Comparison of ENCODE assay signal across 8 mouse cellular contexts in the genomic region with DNA sequence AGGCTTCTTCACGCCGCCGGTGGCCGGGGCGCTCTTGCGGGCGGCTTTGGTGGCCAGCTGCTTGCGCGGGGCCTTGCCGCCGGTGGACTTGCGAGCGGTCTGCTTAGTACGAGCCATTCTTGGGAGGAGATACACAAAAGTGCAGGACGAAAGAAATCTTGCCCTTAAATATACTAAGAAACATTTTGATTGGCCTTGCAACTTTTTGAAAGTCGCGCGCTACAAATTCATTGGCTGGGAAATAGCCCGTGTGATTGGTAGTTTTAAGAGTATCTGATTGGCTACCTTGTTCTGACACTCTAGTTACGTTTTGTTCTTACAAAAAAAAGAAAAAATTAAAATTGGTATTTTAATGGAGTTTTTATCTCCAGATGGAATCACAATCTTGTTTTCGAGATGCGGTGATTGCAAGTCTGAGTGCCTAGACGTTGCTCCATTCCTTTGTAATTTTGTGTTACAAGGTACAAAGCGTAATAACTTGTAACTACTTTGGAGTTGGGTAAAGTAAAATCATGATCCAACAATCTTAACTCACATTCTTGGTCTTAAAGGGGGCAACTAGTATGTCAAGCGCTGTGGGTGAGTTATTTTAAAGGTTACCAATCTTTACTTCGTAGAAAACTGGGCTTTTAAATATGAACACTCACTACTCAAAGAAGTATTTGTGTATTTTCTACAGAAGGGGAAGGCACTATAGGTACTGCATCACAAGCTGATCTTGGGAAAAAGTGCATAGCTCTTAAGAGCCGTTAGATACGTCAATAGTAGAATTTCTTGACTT. TPM values are rescaled to one million over a fixed set of nuclear protein-coding genes. Genes with fewer than 3 reads are reported as not detected.
DNase-seq lines count a peak whose midpoint lies in the region; ATAC-seq and TF ChIP-seq lines count a peak whose summit lies in the region.

A gene (minus strand): TSS at position 222 of the 781 bp plus-strand sequence.

- H3K9ac ChIP-seq in CH12.LX (ENCODE audit: insufficient read depth, low read depth) = peak within 1 kb of the TSS; percentile 99
- H3K9ac ChIP-seq in heart, embryonic 15.5 days = peak within 1 kb of the TSS; percentile 65
- H3K9ac ChIP-seq in liver, embryonic 16.5 days (ENCODE audit: low read depth, low read length) = peak within 1 kb of the TSS; percentile 86
- peak within 1 kb of the TSS; percentile 61 for H3K9ac ChIP-seq in neural tube, embryonic 13.5 days

- H3K27me3 ChIP-seq in CH12.LX (replicated peaks) = no peaks in the 10 kb centered on the region
- H3K27me3 ChIP-seq in forebrain, embryonic 10.5 days (ENCODE audit: poor library complexity, severe bottlenecking) = no peaks in the 10 kb centered on the region
- no peaks in the 10 kb centered on the region for H3K27me3 ChIP-seq in heart, embryonic 15.5 days
- H3K27me3 ChIP-seq in liver, embryonic 16.5 days (ENCODE audit: control insufficient read depth, insufficient read depth, low read depth, low read length) = no peaks in the 10 kb centered on the region
- H3K27me3 ChIP-seq in neural tube, embryonic 13.5 days = no peaks in the 10 kb centered on the region

- peak within 1 kb of the TSS; percentile 74; the same call in 1 of the 2 replicates for H3K4me2 ChIP-seq in CH12.LX (ENCODE audit: insufficient read depth, low read depth, poor library complexity, severe bottlenecking)
- peak within 1 kb of the TSS; percentile 70 for H3K4me2 ChIP-seq in heart, embryonic 15.5 days
- H3K4me2 ChIP-seq in liver, embryonic 16.5 days (ENCODE audit: low read depth, low read length) = peak within 1 kb of the TSS; percentile 76
- H3K4me2 ChIP-seq in neural tube, embryonic 13.5 days = peak within 1 kb of the TSS; percentile 71

- dilution Hi-C loops in CH12.LX (cut with MboI; ENCODE audit: extremely low pct_ligation_motif_present, extremely low pct_unique_long_range_greater_than_20kb, low sequenced_read_pairs) = loop anchor here (10.0 kb wide), 1 partner anchor 51 kb away; a partner anchor contains a TSS

- peak; percentile 53 for ATAC-seq in heart, embryonic 15.5 days (replicated peaks; ENCODE audit: insufficient number of reproducible peaks, insufficient read depth, low FRiP score, low read depth)
- peak; percentile 56 for ATAC-seq in liver, embryonic 16.5 days (ENCODE audit: low read depth)
- peak; percentile 57 for ATAC-seq in neural tube, embryonic 13.5 days (ENCODE audit: low read depth)

- WGBS in forebrain, embryonic 10.5 days = under 1% methylated on average over 24 of the region's 28 CpGs
- WGBS in heart, embryonic 15.5 days = under 1% methylated on average over 24 of the region's 28 CpGs
- 1% methylated on average over 23 of the region's 28 CpGs for WGBS in liver, embryonic 16.5 days (ENCODE audit: insufficient replicate concordance)
- under 1% methylated on average over 25 of the region's 28 CpGs for WGBS in neural tube, embryonic 13.5 days

- peak; percentile 96 for TF ChIP-seq POLR2A in CH12.LX (IDR thresholded peaks at IDR 0.05; ENCODE audit: low read depth, low read length)

- no peaks in the 10 kb centered on the region for H3K9me3 ChIP-seq in CH12.LX (replicated peaks; ENCODE audit: low read length)
- no peaks in the 10 kb centered on the region for H3K9me3 ChIP-seq in forebrain, embryonic 10.5 days
- no peaks in the 10 kb centered on the region for H3K9me3 ChIP-seq in heart, embryonic 15.5 days (replicated peaks)
- no peaks in the 10 kb centered on the region for H3K9me3 ChIP-seq in liver, embryonic 16.5 days (replicated peaks; ENCODE audit: control insufficient read depth, low read length)
- no peaks in the 10 kb centered on the region for H3K9me3 ChIP-seq in neural tube, embryonic 13.5 days

- no peaks in the 10 kb centered on the region for H3K36me3 ChIP-seq in CH12.LX (replicated peaks in 1 of 2; ENCODE audit: control insufficient read depth in 1 of 2, insufficient read depth in 1 of 2, low read length in 1 of 2)
- H3K36me3 ChIP-seq in forebrain, embryonic 10.5 days (replicated peaks) = no peaks in the 10 kb centered on the region
- H3K36me3 ChIP-seq in heart, embryonic 15.5 days = no peaks in the 10 kb centered on the region
- no peaks in the 10 kb centered on the region for H3K36me3 ChIP-seq in liver, embryonic 16.5 days (ENCODE audit: control insufficient read depth, insufficient read depth)
- H3K36me3 ChIP-seq in neural tube, embryonic 13.5 days = no peaks in the 10 kb centered on the region

- H3K4me3 ChIP-seq in CH12.LX (replicated peaks in 1 of 3; ENCODE audit: low read depth in 2 of 3, low read length in 2 of 3, poor library complexity in 1 of 3) = peak within 1 kb of the TSS; percentile 13 to 49 (median 49)
- peak within 1 kb of the TSS; percentile 58 for H3K4me3 ChIP-seq in forebrain, embryonic 10.5 days
- peak within 1 kb of the TSS; percentile 49 for H3K4me3 ChIP-seq in heart, embryonic 15.5 days
- H3K4me3 ChIP-seq in liver, embryonic 16.5 days (ENCODE audit: low read depth, low read length) = peak within 1 kb of the TSS; percentile 66
- H3K4me3 ChIP-seq in neural tube, embryonic 13.5 days = peak within 1 kb of the TSS; percentile 41

- no peak for TF ChIP-seq CTCF in CH12.LX (conservative IDR thresholded peaks at IDR 0.05 in 1 of 2, IDR thresholded peaks at IDR 0.05 in 1 of 2; ENCODE audit: low read depth in 2 of 2, low read length in 2 of 2)

- no peaks in the 10 kb centered on the region for H3K79me2 ChIP-seq in CH12.LX (replicated peaks; ENCODE audit: control insufficient read depth, extremely low read depth, insufficient read depth, poor library complexity, severe bottlenecking)

- peaks cover 3 to 45% of the 10 kb centered on the region in 2 experiments; a peak in 3 of 4 replicates for H3K4me1 ChIP-seq in CH12.LX (ENCODE audit: control insufficient read depth in 1 of 2, insufficient read depth in 2 of 2)
- peaks cover 43% of the 10 kb centered on the region for H3K4me1 ChIP-seq in forebrain, embryonic 10.5 days
- H3K4me1 ChIP-seq in heart, embryonic 15.5 days (replicated peaks) = peaks cover 26% of the 10 kb centered on the region
- H3K4me1 ChIP-seq in liver, embryonic 16.5 days (ENCODE audit: control insufficient read depth, low read depth, low read length) = peaks cover 36% of the 10 kb centered on the region
- peaks cover 26% of the 10 kb centered on the region for H3K4me1 ChIP-seq in neural tube, embryonic 13.5 days (replicated peaks)

- no peak for TF ChIP-seq EP300 in CH12.LX (IDR thresholded peaks at IDR 0.05; ENCODE audit: low read length)

- H3K27ac ChIP-seq in CH12.LX (ENCODE audit: insufficient read depth, low read depth) = peak within 1 kb of the TSS; percentile 93
- H3K27ac ChIP-seq in forebrain, embryonic 10.5 days = peak within 1 kb of the TSS; percentile 98
- H3K27ac ChIP-seq in heart, embryonic 15.5 days = peak within 1 kb of the TSS; percentile 99
- peak within 1 kb of the TSS; percentile 100 for H3K27ac ChIP-seq in liver, embryonic 16.5 days (ENCODE audit: low read length)
- peak within 1 kb of the TSS; percentile 95 for H3K27ac ChIP-seq in neural tube, embryonic 13.5 days (replicated peaks)

- no peak for TF ChIP-seq RAD21 in CH12.LX (IDR thresholded peaks at IDR 0.05; ENCODE audit: low read depth, low read length)

- DNase-seq in CH12.LX (ENCODE audit: extremely low read depth) = peak; percentile 95
- peak; percentile 89 for DNase-seq in c-Kit-positive CD71-negative TER-119-negative erythroid progenitor cells, embryonic 14.5 days (ENCODE audit: low read depth)
- peak; percentile 82 for DNase-seq in forebrain, embryonic 10.5 days (ENCODE audit: extremely low spot score, low spot score)
- DNase-seq in kidney, postnatal 14 days = peak; percentile 91
- peak; percentile 84 for DNase-seq in testis, postnatal 14 days (ENCODE audit: low spot score)

- in situ Hi-C loops in CH12.LX (cut with MboI; ENCODE audit: low pct_ligation_motif_present, low pct_unique_long_range_greater_than_20kb, low sequenced_read_pairs) = no loop called here

TF ChIP-seq in CH12.LX, 34 proteins besides CTCF, POLR2A, EP300 and RAD21 (continues in another document):
- TF ChIP-seq JUND (conservative IDR thresholded peaks at IDR 0.05; ENCODE audit: low read depth, low read length) = no peak
- no peak for TF ChIP-seq MAFK (IDR thresholded peaks at IDR 0.05; ENCODE audit: insufficient replicate concordance, low read length)
- TF ChIP-seq GABPA (IDR thresholded peaks at IDR 0.05; ENCODE audit: insufficient replicate concordance, low read depth, low read length) = no peak
- TF ChIP-seq ZNF384 (IDR thresholded peaks at IDR 0.05; ENCODE audit: low read depth, low read length) = peak; percentile 91
- no peak for TF ChIP-seq PAX5 (IDR thresholded peaks at IDR 0.05; ENCODE audit: low read length)
- no peak for TF ChIP-seq ZC3H11A (IDR thresholded peaks at IDR 0.05; ENCODE audit: low read depth, low read length)
- no peak for TF ChIP-seq USF1 (IDR thresholded peaks at IDR 0.05; ENCODE audit: low read depth, low read length)
- no peak for TF ChIP-seq JUN (IDR thresholded peaks at IDR 0.05; ENCODE audit: insufficient read depth, low read depth, low read length)
- TF ChIP-seq POLR2AphosphoS2 (IDR thresholded peaks at IDR 0.05; ENCODE audit: low read depth, low read length) = peak; percentile 87; the same call in 1 of the 2 replicates
- no peak for TF ChIP-seq MAZ (IDR thresholded peaks at IDR 0.05; ENCODE audit: low read depth, low read length)
- TF ChIP-seq BHLHE40 (IDR thresholded peaks at IDR 0.05; ENCODE audit: low read depth, low read length) = no peak
- TF ChIP-seq TCF12 (IDR thresholded peaks at IDR 0.05; ENCODE audit: low read depth, low read length) = peak; percentile 68
- TF ChIP-seq KAT2A (IDR thresholded peaks at IDR 0.05; ENCODE audit: insufficient replicate concordance, low read length) = no peak
- TF ChIP-seq E2F4 (IDR thresholded peaks at IDR 0.05; ENCODE audit: insufficient replicate concordance, low read depth, low read length) = peak; percentile 100
- TF ChIP-seq HCFC1 (IDR thresholded peaks at IDR 0.05; ENCODE audit: low read depth, low read length) = peak; percentile 65
- no peak for TF ChIP-seq ZKSCAN1 (IDR thresholded peaks at IDR 0.05; ENCODE audit: borderline replicate concordance, low read depth, low read length)
- TF ChIP-seq NELFE (IDR thresholded peaks at IDR 0.05; ENCODE audit: low read depth, low read length) = peak; percentile 99
- no peak for TF ChIP-seq SMC3 (IDR thresholded peaks at IDR 0.05; ENCODE audit: low read depth, low read length)
- no peak for TF ChIP-seq ETS1 (conservative IDR thresholded peaks at IDR 0.05; ENCODE audit: low read depth, low read length)

RNA-seq across cellular contexts. Expression of the gene that starts here (rescaled TPM):
- total RNA-seq in CH12.LX (2012; rRNA removed) (1,821 and 1,847 TPM in 2 replicates), CH12.LX (2014; rRNA removed) (57.5 and 73.1 TPM in 2 replicates)
- polyA plus RNA-seq in CH12.LX (2012; ENCODE audit: insufficient read length, low read depth) = 5.5 and 7.3 TPM in 2 replicates
- polyA plus RNA-seq in forebrain, embryonic 10.5 days (2016; fragmentation: Nextera tagmentation; extraction: Ambion mirVana) = 7.7 and 9.0 TPM in 2 replicates
- 2.0 and 4.1 TPM in 2 replicates for polyA plus RNA-seq in heart, embryonic 15.5 days (2015; fragmentation: Nextera tagmentation; extraction: Ambion mirVana)
- 4.4 and 7.4 TPM in 2 replicates for polyA plus RNA-seq in liver, embryonic 16.5 days (2015; fragmentation: Nextera tagmentation; extraction: Ambion mirVana)
- 1.5 and 2.7 TPM in 2 replicates for polyA plus RNA-seq in neural tube, embryonic 13.5 days (2015; fragmentation: Nextera tagmentation; extraction: Ambion mirVana)

Comparison
In these comparisons a context has a peak if more than half of its experiments do, and no peak if none do; other contexts are left out.
1. Peak in every context shown above with its lines: DNase-seq, ATAC-seq, H3K4me3 ChIP-seq and H3K27ac ChIP-seq.